Mouse (Mus musculus) E14TG2a.4 (cell line): ENCODE measurements around the gene Mylk.
"Not testable (repeated sequence)": the region's sequence is repeated elsewhere in the genome, so short reads cannot be mapped to it uniquely, and the experiment has no call there.

Source experiments
- H3K27me3 ChIP-seq: 2 replicates; pipeline ENCODE4 v1.6.1; 2014; ENCODE audit warnings: low read length, control low read depth; ENCODE audit not compliant: insufficient read depth
- H3K36me3 ChIP-seq: 2 replicates; pipeline ENCODE4 v1.6.1; 2014; ENCODE audit warnings: low read length, control low read depth; ENCODE audit not compliant: insufficient read depth
- H3K4me1 ChIP-seq: replicated peaks from 2 replicates; pipeline ENCODE4 v1.6.1; 2014; ENCODE audit warnings: low read depth, low read length, control low read depth
- H3K4me3 ChIP-seq: replicated peaks from 2 replicates; pipeline ENCODE4 v1.5.1; 2014; ENCODE audit warnings: mild to moderate bottlenecking, low read length
- H3K9me3 ChIP-seq: 2 replicates; pipeline ENCODE4 v1.6.1; 2014; ENCODE audit warnings: low read length, control low read depth
- CTCF ChIP-seq: conservative IDR thresholded peaks from 2 replicates; pipeline ENCODE4 v1.5.1; 2014; ENCODE audit warnings: low read length
- NANOG ChIP-seq: IDR thresholded peaks from 2 replicates; pipeline ENCODE4 v1.6.1; 2014; ENCODE audit warnings: borderline replicate concordance, low read length, mixed read lengths
- POU5F1 ChIP-seq: IDR thresholded peaks from 2 replicates; pipeline ENCODE4 v1.6.1; 2014; ENCODE audit warnings: low read length, borderline replicate concordance

Gene Mylk

DNA sequence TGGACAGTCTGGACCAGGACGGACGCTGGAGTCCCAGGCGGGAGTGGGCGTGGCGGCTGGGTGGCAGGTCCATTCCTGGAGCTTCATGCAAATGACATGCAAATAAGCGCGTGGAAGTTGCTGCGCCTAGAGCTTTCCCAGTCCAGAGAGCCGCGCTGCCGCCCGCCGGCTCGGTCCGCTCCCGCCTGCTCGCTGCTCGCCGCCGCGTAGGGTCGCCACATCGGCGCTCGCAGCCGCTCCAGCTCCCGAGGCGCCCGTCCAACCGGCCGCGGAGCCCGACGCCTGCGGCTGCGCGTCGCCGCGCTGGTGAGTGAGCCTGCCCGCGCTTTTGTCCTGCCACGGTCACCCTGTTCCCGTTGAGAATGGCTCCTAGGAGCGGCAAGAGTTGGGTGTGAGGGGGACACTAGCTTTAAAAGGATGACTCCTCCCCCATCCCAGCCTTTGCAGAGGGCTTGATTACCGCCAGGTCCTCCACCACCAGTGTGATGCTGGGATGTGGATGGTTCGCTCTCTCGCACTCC is at the start of gene Mylk:
Gene Mylk, plus strand, starts transcription at position 146 of the 521 bp plus-strand sequence.
- H3K4me3 ChIP-seq, result peak within 1 kb of the TSS; percentile 82
- no peaks in the 10 kb centered on the region for H3K36me3 ChIP-seq
- no peak for TF ChIP-seq NANOG
- TF ChIP-seq CTCF, result no peak
- no peak for TF ChIP-seq POU5F1
- peaks cover 44% of the 10 kb centered on the region for H3K27me3 ChIP-seq
- no peaks in the 10 kb centered on the region for H3K9me3 ChIP-seq
- peaks cover 17% of the 10 kb centered on the region for H3K4me1 ChIP-seq

DNA sequence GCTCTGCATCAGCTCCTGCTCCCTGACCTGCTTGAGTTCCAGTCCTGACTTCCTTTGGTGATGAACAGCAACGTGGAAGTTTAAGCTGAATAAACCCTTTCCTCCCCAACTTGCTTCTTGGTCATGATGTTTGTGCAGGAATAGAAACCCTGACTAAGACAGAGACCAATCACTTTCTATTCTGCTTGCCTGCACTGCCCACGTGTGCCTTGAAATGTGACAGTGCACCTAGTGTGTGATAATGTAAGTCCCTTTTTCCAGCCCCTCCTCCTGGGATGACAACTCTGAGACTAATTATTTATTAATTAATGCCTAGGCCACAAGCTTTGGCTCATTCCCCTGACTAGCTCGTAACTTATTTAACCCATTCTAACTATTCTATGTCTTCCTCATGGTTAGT is 46.3 kb upstream of the Mylk start:
- not testable (repeated sequence) for H3K27me3 ChIP-seq, H3K4me1 ChIP-seq

DNA sequence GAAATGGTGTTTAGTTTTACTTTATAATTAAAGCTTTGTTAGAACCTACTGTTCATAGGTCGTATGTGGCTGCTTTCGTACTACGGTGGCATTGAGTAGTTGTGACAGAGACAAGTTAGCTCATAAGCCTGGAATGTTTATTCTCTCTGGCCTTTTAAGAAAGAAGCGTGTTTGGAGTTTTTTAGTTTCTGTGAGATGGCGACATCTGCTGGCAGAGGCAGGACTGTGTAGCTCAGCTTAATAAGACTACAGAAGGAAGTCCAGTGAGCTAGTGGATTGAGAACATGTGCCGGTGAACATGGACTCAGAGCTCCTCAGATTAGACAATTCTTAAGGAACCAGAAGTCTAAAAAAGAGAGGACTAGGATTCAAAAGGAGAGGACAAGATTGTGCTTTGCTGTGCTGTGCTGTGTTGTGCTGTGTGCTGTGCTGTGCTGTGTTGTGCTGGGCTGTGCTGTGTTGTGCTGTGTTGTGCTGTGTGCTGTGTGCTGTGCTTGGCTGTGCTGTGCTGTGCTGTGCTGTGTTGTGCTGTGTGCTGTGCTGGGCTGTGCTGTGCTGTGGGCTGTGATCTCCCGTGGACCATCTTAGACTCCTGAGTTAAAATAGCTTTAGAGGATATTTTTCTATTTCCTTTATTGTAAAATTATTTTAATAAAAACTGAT is 44.7 kb upstream of the Mylk start:
- Histone ChIP-seq H3K4me1 (no peaks in the 10 kb centered on the region), H3K4me3 (no peak overlapping the region), H3K27me3 (no peaks in the 10 kb centered on the region), H3K9me3 (no peaks in the 10 kb centered on the region), H3K36me3 (peaks cover 90% of the 10 kb centered on the region)
- TF ChIP-seq NANOG (no peak), POU5F1 (no peak), CTCF (peak; percentile 74)

More for the DNA sequence above, 46.3 kb upstream of the Mylk start:
- not testable (repeated sequence) for H3K9me3 ChIP-seq, H3K4me3 ChIP-seq
- peaks cover 85% of the 10 kb centered on the region for H3K36me3 ChIP-seq

DNA sequence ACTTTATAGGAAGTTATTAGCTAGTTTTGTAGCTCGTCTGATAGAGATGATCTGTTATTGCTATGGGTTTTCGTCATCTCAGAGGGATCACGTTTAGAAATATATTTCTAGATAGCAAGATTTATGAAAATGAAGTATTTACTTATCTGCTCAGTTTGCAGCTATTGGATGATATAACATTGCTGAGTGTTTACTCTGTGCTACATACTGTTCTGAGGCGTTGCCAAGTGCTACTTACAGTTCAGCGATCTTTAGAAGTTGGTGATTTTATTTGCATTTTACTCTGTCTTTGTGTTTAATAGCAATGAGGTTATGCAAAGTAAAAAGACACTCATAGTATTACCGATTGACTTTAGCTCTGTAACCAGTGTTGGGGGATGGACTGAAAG is 44.2 kb upstream of the Mylk start:
- no peaks in the 10 kb centered on the region for H3K27me3 ChIP-seq
- no peak overlapping the region for H3K4me3 ChIP-seq
- no peaks in the 10 kb centered on the region for H3K9me3 ChIP-seq
- peaks cover 90% of the 10 kb centered on the region for H3K36me3 ChIP-seq
- H3K4me1 ChIP-seq, result no peaks in the 10 kb centered on the region
- TF ChIP-seq POU5F1 (no peak), NANOG (no peak), CTCF (no peak)

DNA sequence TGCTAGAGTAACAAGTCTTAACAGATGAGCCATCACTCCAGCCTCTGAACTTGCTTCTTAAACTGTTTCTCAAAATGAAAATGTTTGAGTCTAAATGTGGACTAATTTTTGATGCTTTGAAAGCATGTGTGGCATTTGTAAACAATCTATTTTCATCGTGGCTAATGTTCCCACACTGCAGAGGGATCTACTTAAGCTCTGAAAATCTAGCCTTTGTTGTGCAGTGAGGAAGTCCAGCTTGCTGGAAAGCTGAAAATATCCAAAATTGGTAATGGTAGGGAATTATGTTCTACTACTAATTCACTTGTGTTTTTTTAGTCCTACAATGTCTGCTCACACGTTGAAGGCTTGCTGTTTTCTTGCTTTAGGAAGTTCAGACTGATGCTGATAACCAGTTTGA is 39.0 kb upstream of the Mylk start:
- Histone ChIP-seq H3K27me3 (no peaks in the 10 kb centered on the region), H3K4me3 (no peak overlapping the region), H3K4me1 (no peaks in the 10 kb centered on the region), H3K9me3 (no peaks in the 10 kb centered on the region), H3K36me3 (peaks cover 88% of the 10 kb centered on the region)
- no peak for TF ChIP-seq CTCF
- no peak for TF ChIP-seq POU5F1
- no peak for TF ChIP-seq NANOG

DNA sequence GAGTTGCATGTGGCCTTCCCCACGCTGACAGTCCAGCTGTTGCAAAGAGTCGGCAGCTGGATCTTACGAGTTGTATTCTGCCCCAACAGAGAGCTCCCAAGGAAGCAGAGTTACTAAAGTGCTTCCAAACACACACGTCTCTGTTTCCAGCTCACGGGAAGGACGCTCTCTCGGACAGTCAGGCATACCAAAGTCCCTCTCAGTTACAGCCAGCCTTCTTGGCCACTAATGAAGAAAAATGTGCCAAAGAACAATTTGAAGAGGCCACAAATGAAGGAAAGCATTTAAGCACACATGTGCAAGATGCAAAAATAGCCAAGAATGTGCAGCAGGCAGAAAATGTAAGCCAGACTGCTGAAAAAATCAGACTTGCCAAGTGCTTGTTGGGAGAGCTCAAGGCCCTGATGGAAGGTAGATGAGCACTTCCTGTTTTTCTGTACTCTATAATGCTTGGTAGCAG is 38.5 kb upstream of the Mylk start:
- Histone ChIP-seq H3K27me3 (no peaks in the 10 kb centered on the region), H3K4me3 (no peak overlapping the region), H3K9me3 (no peaks in the 10 kb centered on the region), H3K36me3 (peaks cover 86% of the 10 kb centered on the region), H3K4me1 (no peaks in the 10 kb centered on the region)
- TF ChIP-seq NANOG (no peak), CTCF (no peak), POU5F1 (no peak)

DNA sequence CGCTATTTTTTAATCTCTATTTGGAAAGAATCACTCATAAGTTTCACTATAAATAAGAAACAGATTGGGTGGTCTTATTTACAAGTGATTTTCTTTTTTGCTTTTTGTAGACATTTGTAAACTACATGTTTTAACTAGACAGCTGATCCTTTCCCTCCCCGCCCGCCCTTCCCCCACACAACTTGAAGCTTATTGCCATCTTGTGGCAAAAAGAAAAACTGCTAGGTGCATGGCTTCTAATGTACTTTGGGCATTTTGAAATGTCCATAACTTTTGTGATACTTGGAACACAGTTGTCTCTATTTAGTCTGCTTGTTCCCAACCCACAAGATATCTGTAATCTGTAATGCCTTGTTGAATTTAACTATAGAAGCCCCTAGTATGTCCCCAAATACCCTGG is 33.5 kb upstream of the Mylk start:
- peak; percentile 25 for TF ChIP-seq CTCF
- no peak for TF ChIP-seq POU5F1
- Histone ChIP-seq H3K27me3 (no peaks in the 10 kb centered on the region), H3K4me1 (peaks cover 3% of the 10 kb centered on the region; the same call in 1 of the 2 replicates), H3K4me3 (no peak overlapping the region), H3K9me3 (no peaks in the 10 kb centered on the region), H3K36me3 (peaks cover 82% of the 10 kb centered on the region)

DNA sequence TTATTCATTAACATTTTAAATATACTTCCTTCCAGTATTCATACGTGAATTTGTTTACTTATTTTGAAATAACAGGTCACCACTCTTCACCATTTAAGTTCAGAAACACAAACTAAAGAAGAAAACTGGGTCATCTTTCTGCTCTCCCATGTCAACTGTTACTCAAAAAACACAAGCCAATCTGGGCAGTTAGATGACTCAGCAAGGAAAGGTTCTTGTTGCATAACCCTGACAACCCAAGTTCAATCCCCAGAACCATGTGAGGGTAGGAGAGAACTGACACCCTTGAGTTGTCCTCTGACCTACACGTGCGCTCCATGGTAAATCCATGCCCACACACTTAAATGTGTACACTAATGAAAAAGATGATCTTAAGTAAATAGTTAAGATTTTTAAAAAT is 19.9 kb upstream of the Mylk start:
- Histone ChIP-seq H3K9me3 (no peaks in the 10 kb centered on the region), H3K36me3 (peaks cover 54% of the 10 kb centered on the region), H3K27me3 (no peaks in the 10 kb centered on the region), H3K4me1 (no peaks in the 10 kb centered on the region), H3K4me3 (no peak overlapping the region)
- no peak for TF ChIP-seq CTCF
- no peak for TF ChIP-seq POU5F1
- TF ChIP-seq NANOG, result no peak

DNA sequence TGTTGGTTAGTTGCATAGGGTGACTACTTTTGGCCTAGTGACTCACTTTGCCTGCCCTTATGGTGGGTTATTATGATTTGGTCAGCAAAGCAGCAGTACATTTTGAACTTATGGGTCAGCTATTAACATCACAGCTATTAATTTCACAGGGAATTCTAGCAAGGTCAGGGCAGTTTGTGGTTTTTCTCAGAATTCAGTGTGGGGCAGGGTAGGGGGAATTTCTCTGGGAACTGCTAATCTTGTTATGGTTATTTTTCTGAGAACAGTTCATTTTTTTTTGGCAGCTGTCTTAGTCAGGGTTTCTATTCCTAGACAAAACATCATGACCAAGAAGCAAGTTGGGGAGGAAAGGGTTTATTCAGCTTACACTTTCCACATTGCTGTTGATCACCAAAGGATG is 16.4 kb upstream of the Mylk start:
- H3K9me3 ChIP-seq, H3K4me3 ChIP-seq, H3K4me1 ChIP-seq, H3K27me3 ChIP-seq: not testable (repeated sequence)
- H3K36me3 ChIP-seq, result peaks cover 26% of the 10 kb centered on the region
